Mouse (Mus musculus) midbrain, postnatal 0 days (tissue): ENCODE results near the gene Cpxm1. TPM values are rescaled to one million over a fixed set of nuclear protein-coding genes. Genes with fewer than 3 reads are reported as not detected.

Experiments
- ATAC-seq: fragments of 200-750 bp; cut with Nextera tagmentation; 2 replicates; pipeline ENCODE4 v1.8.0; 2017; ENCODE audit warnings: moderate number of reproducible peaks, mild to moderate bottlenecking, moderate TSS enrichment, moderate library complexity; ENCODE audit not compliant: low FRiP score
- DNase-seq: peaks from one replicate; pipeline ENCODE4 v3.0.0-alpha.2; 2015; ENCODE audit warnings: low spot score
- H3K27ac ChIP-seq: fragments of 300-500 bp; sonication (generic); 2 replicates; pipeline ENCODE4 v1.5.1; 2014; ENCODE audit warnings: low read depth, mild to moderate bottlenecking, low read length, mixed read lengths
- H3K27me3 ChIP-seq: fragments of 300-500 bp; sonication (generic); 2 replicates; pipeline ENCODE4 v1.6.1; 2014; ENCODE audit warnings: low read length, control low read depth, mixed read lengths; ENCODE audit not compliant: insufficient read depth
- H3K36me3 ChIP-seq: fragments of 300-500 bp; sonication (generic); 2 replicates; pipeline ENCODE4 v1.6.1; 2014; ENCODE audit warnings: low read length, control low read depth, mixed read lengths; ENCODE audit not compliant: insufficient read depth
- H3K4me1 ChIP-seq: fragments of 300-500 bp; sonication (generic); 2 replicates; pipeline ENCODE4 v1.6.1; 2014; ENCODE audit warnings: mild to moderate bottlenecking, control low read depth, antibody characterized with exemption, low read length, mixed read lengths; ENCODE audit not compliant: insufficient read depth
- H3K4me2 ChIP-seq: fragments of 300-500 bp; sonication (generic); 2 replicates; pipeline ENCODE4 v1.6.1; 2014; ENCODE audit warnings: low read depth, mild to moderate bottlenecking, low read length, mixed read lengths; ENCODE audit not compliant: poor library complexity, severe bottlenecking
- H3K4me3 ChIP-seq: fragments of 300-500 bp; sonication (generic); 2 replicates; pipeline ENCODE4 v1.5.1; 2014; ENCODE audit warnings: low read depth, mild to moderate bottlenecking, low read length, moderate library complexity
- H3K9ac ChIP-seq: fragments of 300-500 bp; sonication (generic); replicated peaks from 2 replicates; pipeline ENCODE4 v1.6.1; 2014; ENCODE audit warnings: mild to moderate bottlenecking, low read length, moderate library complexity, mixed read lengths; ENCODE audit not compliant: poor library complexity, severe bottlenecking
- H3K9me3 ChIP-seq: fragments of 300-500 bp; sonication (generic); 2 replicates; pipeline ENCODE4 v1.6.1; 2016; ENCODE audit warnings: low read length, control low read depth
- CTCF ChIP-seq: IDR thresholded peaks from 2 replicates; pipeline ENCODE4 v1.5.1; 2016; ENCODE audit warnings: antibody characterized with exemption, mild to moderate bottlenecking
- WGBS: fragments of 180-500 bp; shearing (Covaris S2); extraction: QIAGEN DNeasy Blood & Tissue Kit; methylation state at CpG from one replicate; pipeline ENCODE4 v1.1.7; 2014; 5-methylcytosine and 5-hydroxymethylcytosine counted together
- polyA plus RNA-seq: library from polyadenylated mRNA; unstranded; fragments of >200 nt; fragmentation: Nextera tagmentation; extraction: Ambion mirVana; gene quantifications from 2 replicates; pipeline ENCODE4 v1.2.1, GENCODE M21; 2015
- total RNA-seq: library from RNA; depleted of rRNA; stranded (reverse); fragments of >200 nt; gene quantifications from 2 replicates; pipeline ENCODE4 v1.2.3, GENCODE M21; 2014

Gene Cpxm1
- total and polyA plus RNA-seq, 2 experiments from 2014 or later = 26.2 to 32.4 TPM

DNA sequence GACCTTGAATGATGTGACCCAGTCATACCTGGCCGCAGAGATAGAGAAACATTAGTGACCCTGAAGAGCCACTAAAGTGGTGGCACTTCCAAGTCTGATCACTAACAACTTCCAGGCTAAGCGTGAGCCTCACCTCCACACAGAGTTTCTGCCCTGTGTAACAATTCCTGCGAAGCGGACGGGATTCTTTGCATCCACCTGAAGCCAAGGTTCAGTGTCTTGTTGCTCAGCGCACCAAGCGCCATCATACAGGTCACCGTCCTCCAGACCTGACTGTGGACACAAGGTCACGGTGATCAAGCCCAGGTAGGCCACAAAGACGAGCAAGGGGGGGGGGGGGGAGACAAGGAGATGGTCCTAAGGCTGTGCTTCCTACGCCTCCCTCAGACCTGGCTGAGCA is 1.7 kb downstream of the Cpxm1 start:
- ATAC-seq (no peak), DNase-seq (no peak)
- H3K27me3 ChIP-seq = no peaks in the 10 kb centered on the region; the same call in none of the 2 replicates
- TF ChIP-seq CTCF = no peak
- no peak overlapping the region for H3K27ac ChIP-seq
- no peak overlapping the region for H3K4me3 ChIP-seq
- no peaks in the 10 kb centered on the region for H3K9me3 ChIP-seq
- H3K4me2 ChIP-seq = no peak overlapping the region
- peaks cover 12% of the 10 kb centered on the region; the same call in 1 of the 2 replicates for H3K36me3 ChIP-seq
- no peak overlapping the region for H3K9ac ChIP-seq
- 95% methylated on average over 11 of the region's 11 CpGs for WGBS
- H3K4me1 ChIP-seq = 0 out of 2 replicates have a peak, but pooled peaks cover 8% of the 10 kb centered on the region

DNA sequence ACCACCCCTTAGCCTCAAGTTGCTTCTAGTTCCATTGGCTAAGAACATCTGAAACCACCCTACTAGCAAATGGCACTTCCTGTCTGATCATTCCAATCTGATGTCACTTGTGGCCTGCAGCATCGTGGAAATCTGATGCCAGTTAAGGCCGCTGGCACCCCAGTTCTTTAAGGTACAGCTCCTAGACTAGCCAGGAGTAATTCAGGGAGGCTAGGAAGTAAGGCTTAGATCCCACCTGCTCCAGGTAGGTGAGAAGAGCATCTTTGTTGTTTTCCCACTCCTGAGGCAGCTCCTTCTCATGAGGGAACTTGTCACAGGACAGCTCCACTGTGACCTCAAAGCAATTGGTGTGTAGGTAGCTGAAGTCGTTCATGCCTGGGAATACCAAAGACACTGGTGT is 4.5 kb downstream of the Cpxm1 start:
- no peak for DNase-seq
- H3K4me2 ChIP-seq = no peak overlapping the region
- H3K9ac ChIP-seq = no peak overlapping the region
- H3K4me3 ChIP-seq = no peak overlapping the region
- no peaks in the 10 kb centered on the region; the same call in 1 of the 2 replicates for H3K27me3 ChIP-seq
- H3K27ac ChIP-seq = no peak overlapping the region
- H3K36me3 ChIP-seq = peaks cover 12% of the 10 kb centered on the region; the same call in 1 of the 2 replicates
- H3K4me1 ChIP-seq = 0 out of 2 replicates have a peak, but pooled peaks cover 8% of the 10 kb centered on the region
- no peak for TF ChIP-seq CTCF
- WGBS = 89% methylated on average over 3 of the region's 3 CpGs
- H3K9me3 ChIP-seq = no peaks in the 10 kb centered on the region
- ATAC-seq = no peak

DNA sequence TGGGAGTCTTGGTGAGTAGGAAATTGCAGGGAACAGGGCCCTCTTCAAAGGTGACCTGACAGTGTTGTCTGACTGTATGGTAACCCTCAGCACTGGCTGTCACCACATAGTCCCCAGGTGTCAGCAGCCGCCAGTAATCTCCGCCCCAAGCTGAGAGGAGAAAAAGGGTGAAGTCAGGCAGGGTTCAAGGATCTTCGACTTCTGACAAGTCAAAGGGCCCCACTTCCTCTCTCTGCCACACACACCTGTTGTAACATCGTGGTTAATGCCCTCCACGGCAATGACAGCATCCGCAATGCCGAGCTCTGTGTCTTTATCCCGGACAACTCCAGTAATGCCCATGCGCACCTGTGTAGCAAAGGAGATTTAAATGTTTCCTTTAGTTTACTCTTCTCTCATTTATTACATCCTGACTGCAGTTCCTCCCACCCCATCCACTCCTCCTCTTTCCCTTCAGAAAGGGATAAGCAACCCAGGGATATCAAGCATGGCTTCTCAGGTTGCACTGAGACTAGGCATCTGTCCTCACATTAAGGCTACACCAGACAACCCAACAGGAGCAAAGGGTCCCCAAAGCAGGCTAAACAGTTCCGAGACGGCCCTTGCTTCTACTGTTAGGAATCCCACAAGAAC is 6.3 kb downstream of the Cpxm1 start:
- H3K27me3 ChIP-seq = no peaks in the 10 kb centered on the region; the same call in 1 of the 2 replicates
- ATAC-seq (no peak), DNase-seq (no peak)
- no peak overlapping the region for H3K9ac ChIP-seq
- H3K36me3 ChIP-seq = peaks cover 12% of the 10 kb centered on the region; the same call in 1 of the 2 replicates
- H3K9me3 ChIP-seq = no peaks in the 10 kb centered on the region
- H3K4me3 ChIP-seq = no peak overlapping the region
- no peaks in the 10 kb centered on the region for H3K4me1 ChIP-seq
- 90% methylated on average over 11 of the region's 11 CpGs for WGBS
- TF ChIP-seq CTCF = no peak
- no peak overlapping the region for H3K4me2 ChIP-seq
- no peak overlapping the region for H3K27ac ChIP-seq

DNA sequence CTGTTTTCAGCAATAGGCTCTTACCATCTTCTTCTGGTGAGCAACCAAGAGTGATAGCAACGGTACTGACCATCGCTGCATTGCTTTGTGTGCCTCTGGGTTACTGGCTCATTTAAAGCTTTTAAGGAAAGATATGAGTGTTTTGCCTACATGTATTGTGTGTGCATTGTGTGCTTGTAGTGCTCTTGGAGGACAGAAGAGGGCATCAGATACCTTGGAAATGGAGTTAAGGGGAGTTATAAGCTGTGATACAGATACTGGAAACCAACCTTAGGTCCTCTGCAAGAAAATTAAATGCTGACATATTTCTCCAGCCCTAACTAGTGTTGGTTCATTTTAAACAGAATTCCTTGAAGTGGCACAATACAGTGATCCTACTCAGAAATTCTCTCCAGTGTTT is 8.6 kb downstream of the Cpxm1 start:
- Histone ChIP-seq H3K4me3 (no peak overlapping the region), H3K27ac (no peak overlapping the region), H3K36me3 (peaks cover 12% of the 10 kb centered on the region; the same call in 1 of the 2 replicates), H3K4me1 (no peaks in the 10 kb centered on the region), H3K9ac (no peak overlapping the region), H3K4me2 (no peak overlapping the region), H3K27me3 (no peaks in the 10 kb centered on the region), H3K9me3 (no peaks in the 10 kb centered on the region)
- TF ChIP-seq CTCF = peak; percentile 54
- WGBS = 87% methylated on average over 2 of the region's 2 CpGs
- no peak for ATAC-seq
- peak; percentile 5 for DNase-seq

DNA sequence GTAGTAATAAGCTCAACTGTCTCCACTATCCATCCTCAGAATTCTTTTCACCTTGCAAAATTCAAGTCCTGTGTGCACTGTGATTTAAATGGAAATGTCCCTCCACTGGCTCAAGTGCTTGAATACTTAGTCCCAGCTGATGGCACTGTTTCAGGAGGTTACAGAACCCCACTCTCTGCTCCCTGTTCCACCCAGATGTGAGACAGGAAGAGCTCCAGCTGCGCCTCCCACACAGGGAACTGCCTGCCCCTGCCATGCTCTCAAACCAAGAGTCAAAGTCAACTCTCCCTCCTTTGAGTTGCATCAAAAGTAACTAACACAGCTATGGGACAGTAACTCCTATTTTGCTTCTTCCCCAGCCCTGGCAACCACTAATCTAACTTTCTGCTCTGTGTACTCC is 11.2 kb downstream of the Cpxm1 start:
- no peaks in the 10 kb centered on the region for H3K9me3 ChIP-seq
- 61% methylated on average over 1 of the region's 1 CpGs for WGBS
- no peak for DNase-seq

DNA sequence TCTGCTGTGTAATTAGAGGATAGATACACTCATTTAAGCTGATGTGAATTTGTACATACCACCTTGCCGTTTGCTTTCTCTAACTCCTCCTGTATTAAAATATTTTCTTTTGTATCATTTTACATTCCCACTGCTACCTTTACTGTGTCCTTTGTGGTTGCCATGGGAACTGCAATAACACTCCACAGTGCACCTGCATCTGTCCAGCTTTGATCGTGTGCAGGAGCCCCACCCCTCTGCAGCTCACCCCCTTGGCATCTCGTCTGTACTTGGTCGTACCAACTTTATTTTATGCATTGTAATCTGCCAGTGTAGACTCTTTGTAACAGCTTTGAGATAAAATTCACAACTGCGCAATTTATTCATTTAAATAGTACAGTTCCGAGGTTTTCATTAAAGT is 13.5 kb downstream of the Cpxm1 start:
- Histone ChIP-seq H3K36me3 (no peaks in the 10 kb centered on the region), H3K4me1 (no peaks in the 10 kb centered on the region), H3K4me2 (no peak overlapping the region), H3K9ac (no peak overlapping the region), H3K9me3 (no peaks in the 10 kb centered on the region), H3K27ac (no peak overlapping the region), H3K27me3 (no peaks in the 10 kb centered on the region), H3K4me3 (no peak overlapping the region)
- DNase-seq (peak; percentile 5), ATAC-seq (no peak)
- TF ChIP-seq CTCF = no peak
- WGBS = 51% methylated on average over 6 of the region's 6 CpGs

More for the DNA sequence above, 11.2 kb downstream of the Cpxm1 start:
- H3K9ac ChIP-seq = no peak overlapping the region
- no peak overlapping the region for H3K27ac ChIP-seq
- H3K4me2 ChIP-seq = no peak overlapping the region
- H3K36me3 ChIP-seq = no peaks in the 10 kb centered on the region
- H3K27me3 ChIP-seq = no peaks in the 10 kb centered on the region
- H3K4me1 ChIP-seq = no peaks in the 10 kb centered on the region
- no peak overlapping the region for H3K4me3 ChIP-seq
- TF ChIP-seq CTCF = no peak
- no peak for ATAC-seq
